Mouse (Mus musculus): ENCODE results near the gene Tigd2.
"Not testable (repeated sequence)": the region's sequence is repeated elsewhere in the genome, so short reads cannot be mapped to it uniquely, and the experiment has no call there.

Tigd2 gene

GRCm38 (mm10) chr6:59208685-59209298, at the start of gene Tigd2:
Tigd2 (plus strand) TSS chr6:59208870.
- peak; percentile 96 for ATAC-seq (ENCODE audit: insufficient number of reproducible peaks, low FRiP score, low TSS enrichment)

DNA sequence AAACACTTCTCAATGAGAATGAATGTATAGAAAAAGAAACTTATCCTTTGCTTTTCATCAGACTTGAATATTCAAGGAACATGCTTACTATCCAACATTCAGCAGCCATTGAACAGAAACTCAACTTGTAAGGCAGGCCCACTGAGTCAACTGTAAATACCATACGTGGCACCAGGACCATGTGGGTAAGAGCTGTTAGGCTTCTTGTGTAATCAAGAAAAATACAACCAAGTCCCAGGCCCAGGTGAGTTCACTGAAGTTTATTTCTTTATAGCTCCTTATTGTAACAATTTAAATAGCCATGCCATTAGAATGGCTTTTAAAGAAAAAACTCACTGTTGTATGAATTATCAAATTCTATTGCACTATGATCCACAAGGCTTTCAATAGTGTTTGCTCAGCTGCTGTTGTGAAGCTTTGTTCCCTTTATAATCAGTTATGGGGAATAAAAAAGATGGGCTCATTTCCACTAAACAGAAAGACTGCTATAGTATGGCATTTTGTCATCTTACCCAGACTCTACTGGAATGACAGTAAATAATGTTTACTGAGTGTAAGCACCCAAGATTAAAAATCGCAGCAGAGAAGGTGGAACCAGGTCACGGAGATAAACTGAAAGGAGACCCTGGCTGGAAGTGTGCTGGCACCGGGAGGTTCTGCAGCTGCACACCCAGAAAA, 46.7 kb upstream of the Tigd2 start:
- ATAC-seq (ENCODE audit: insufficient number of reproducible peaks, low FRiP score, low TSS enrichment), result no peak

- ATAC-seq (ENCODE audit: insufficient number of reproducible peaks, low FRiP score, low TSS enrichment), result no peak
These were observed 45.8 kb upstream of the Tigd2 start for GRCm38 (mm10) chr6:59162887-59163286.

GRCm38 (mm10) chr6:59163407-59163806, 45.3 kb upstream of the Tigd2 start:
- no peak for ATAC-seq (ENCODE audit: insufficient number of reproducible peaks, low FRiP score, low TSS enrichment)

DNA sequence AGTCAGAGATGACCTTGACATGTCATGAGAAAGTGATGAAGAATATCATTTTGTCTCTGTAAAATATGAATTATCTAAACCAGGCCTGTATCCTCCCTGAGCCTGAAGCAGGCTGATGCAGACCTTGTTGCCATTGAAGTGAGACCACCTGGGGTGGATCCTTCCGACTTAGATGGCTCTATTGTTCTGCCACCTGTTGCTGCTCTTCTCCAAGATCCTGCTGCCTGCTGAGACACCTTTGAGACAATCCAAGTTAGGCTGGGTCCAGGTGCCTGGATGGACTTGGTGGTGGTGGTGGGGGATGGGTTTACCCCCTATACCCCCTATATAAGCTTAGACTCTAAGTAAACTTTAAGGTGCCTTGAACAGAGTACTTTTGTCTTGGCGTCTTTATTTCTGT, 39.7 kb upstream of the Tigd2 start:
- ATAC-seq (ENCODE audit: insufficient number of reproducible peaks, low FRiP score, low TSS enrichment), result no peak

- ATAC-seq (ENCODE audit: insufficient number of reproducible peaks, low FRiP score, low TSS enrichment), result no peak
These were observed 37.4 kb upstream of the Tigd2 start for GRCm38 (mm10) chr6:59171230-59171629.

- ATAC-seq (ENCODE audit: insufficient number of reproducible peaks, low FRiP score, low TSS enrichment), result no peak
These were observed 34.7 kb upstream of the Tigd2 start for GRCm38 (mm10) chr6:59173940-59174339.

GRCm38 (mm10) chr6:59178051-59178450, 30.6 kb upstream of the Tigd2 start:
- no peak for ATAC-seq (ENCODE audit: insufficient number of reproducible peaks, low FRiP score, low TSS enrichment)

GRCm38 (mm10) chr6:59180376-59180996, 28.2 kb upstream of the Tigd2 start:
- peak; percentile 88 for ATAC-seq (ENCODE audit: insufficient number of reproducible peaks, low FRiP score, low TSS enrichment)

DNA sequence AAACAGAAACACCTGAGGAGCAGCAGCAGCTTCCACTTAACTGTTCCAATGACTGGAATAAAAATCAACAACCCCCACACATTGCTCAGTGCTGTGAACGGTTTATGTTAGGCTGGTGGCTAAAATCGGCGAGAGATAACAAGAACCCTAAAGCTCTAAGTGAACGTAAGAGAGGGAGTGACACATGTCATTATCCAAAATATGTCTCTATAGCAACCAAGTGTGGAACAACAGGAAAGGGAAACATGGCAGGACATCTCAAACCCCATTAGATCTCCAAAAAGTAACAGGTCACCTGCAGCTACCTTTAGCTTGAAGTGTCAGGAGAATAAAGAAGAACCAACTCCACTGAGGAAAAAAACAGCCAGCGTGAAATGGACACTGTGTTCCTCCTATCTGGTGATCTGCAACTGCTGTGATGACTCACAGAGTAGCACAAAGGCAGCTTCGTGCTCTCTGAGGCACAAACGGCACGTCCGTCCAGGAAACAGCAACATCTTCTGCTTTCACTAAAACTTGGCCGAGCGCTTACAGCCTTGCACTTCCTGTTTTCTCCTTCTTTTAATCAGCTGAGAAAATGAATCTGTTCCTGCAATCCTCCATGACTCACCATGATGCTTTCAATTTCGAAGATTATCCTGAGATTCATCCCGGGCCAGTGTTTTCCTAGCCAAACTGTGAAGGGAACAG, 23.5 kb upstream of the Tigd2 start:
- ATAC-seq (ENCODE audit: insufficient number of reproducible peaks, low FRiP score, low TSS enrichment), result no peak

DNA sequence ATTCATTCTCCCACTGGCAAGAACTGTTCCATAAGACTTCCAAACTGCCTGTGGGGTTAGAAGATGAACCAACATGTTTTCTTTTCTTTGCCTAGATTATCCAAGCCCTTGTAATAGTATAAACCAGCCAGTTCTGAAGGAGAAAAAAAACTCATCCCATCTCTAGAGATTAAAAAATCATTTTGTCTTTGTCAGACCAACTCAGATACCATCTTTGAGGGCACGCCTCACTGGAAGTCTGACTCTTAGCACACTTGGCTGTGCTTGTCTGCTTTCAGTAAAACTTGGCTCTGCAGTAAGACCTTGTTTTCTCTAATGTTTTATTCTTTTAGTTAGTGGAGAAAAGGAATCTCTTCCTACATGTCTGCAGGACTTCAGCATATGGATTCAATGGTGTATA, 18.7 kb upstream of the Tigd2 start:
- no peak for ATAC-seq (ENCODE audit: insufficient number of reproducible peaks, low FRiP score, low TSS enrichment)

DNA sequence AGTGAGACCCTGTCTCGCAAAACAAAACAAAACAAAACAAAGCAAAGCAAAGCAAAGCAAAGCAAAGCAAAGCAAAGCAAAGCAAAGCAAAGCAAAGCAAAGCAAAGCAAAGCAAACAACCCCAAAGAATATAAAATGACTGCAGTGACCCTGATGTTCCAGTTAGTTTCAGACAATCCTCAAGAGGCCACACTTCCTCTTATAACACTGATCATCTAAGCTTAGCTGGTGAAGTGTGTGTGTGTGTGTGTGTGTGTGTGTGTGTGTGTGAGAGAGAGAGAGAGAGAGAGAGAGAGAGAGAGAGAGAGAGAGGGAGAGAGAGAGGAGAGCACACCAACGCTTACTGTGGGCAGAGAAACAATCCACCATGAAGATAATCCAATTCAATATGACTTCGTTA, 14.2 kb upstream of the Tigd2 start:
- ATAC-seq (ENCODE audit: insufficient number of reproducible peaks, low FRiP score, low TSS enrichment), result not testable (repeated sequence)

- no peak for ATAC-seq (ENCODE audit: insufficient number of reproducible peaks, low FRiP score, low TSS enrichment)
These were observed 12.6 kb upstream of the Tigd2 start for GRCm38 (mm10) chr6:59195849-59196635.

DNA sequence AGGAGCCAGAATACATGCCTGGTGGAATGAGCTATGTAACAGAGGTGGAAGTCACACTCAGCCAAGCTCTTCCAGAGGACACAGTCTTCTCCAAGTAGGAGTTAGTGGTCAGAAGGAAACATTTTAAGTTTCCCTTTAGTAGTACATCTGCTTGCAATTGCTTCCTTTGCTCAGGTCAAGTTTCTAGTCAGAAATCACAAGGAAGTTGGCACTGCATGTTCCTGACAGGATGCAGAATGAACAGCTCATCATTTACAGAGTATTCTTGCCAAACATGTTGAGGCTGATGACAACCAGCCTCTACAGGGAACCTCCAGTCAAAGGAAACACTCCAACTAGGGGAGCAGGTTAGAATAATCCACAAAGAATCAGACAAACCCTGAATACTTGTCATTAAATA, 11.9 kb upstream of the Tigd2 start:
- ATAC-seq (ENCODE audit: insufficient number of reproducible peaks, low FRiP score, low TSS enrichment), result no peak

GRCm38 (mm10) chr6:59198356-59198755, 10.3 kb upstream of the Tigd2 start:
- ATAC-seq (ENCODE audit: insufficient number of reproducible peaks, low FRiP score, low TSS enrichment), result no peak

DNA sequence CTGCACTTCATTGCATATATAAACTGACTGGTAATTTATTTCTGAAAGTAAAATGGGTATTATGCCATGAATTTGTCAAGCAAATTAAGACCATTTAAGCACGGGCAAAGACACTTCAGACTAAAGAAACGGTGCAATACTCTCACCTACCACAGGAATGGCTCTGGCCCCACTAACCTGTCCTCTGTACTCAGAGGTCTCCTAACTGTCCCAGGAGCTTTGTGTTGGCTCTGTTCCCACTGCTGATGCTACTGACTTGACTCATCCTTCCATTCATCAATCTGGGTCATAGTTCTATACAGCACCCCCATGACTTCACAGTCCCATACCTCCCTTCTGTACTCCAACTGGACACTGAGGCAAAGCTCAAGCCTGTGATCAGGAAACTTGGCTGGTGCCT, 9.6 kb upstream of the Tigd2 start:
- ATAC-seq (ENCODE audit: insufficient number of reproducible peaks, low FRiP score, low TSS enrichment), result no peak

- ATAC-seq (ENCODE audit: insufficient number of reproducible peaks, low FRiP score, low TSS enrichment), result no peak
These were observed 1.1 kb upstream of the Tigd2 start for GRCm38 (mm10) chr6:59207561-59207960.

DNA sequence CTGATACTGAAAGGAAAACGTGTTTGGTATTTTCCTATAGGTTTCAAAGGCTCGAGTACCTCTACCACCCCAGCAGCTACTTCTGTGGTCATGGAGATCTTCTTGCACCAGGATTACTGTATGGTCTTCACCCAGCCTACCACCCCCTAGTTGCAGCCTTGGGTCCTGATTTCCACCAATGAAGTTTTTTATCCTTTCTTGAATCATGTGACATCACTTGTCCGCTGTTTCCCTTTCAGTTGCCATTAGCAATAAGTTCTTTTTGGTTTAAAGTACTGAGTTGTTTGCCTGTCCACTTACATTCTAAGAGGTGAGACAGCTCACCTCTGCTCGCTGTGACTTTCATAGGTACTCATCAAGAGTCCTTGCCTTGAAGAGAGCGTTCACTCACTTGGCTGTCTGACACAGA, 633 bp downstream of the Tigd2 start:
- peak; percentile 56 for ATAC-seq (ENCODE audit: insufficient number of reproducible peaks, low FRiP score, low TSS enrichment)

- no peak for ATAC-seq (ENCODE audit: insufficient number of reproducible peaks, low FRiP score, low TSS enrichment)
These were observed 24.5 kb downstream of the Tigd2 start for GRCm38 (mm10) chr6:59233191-59233590.

GRCm38 (mm10) chr6:59233651-59234050, 25.0 kb downstream of the Tigd2 start:
- ATAC-seq (ENCODE audit: insufficient number of reproducible peaks, low FRiP score, low TSS enrichment), result peak; percentile 79

All from cerebellum, adult (tissue).